Mouse (Mus musculus) heart, embryonic 10.5 days (tissue): Measurements from ENCODE around the gene Ccdc63. TPM values are rescaled to one million over a fixed set of nuclear protein-coding genes. Genes with fewer than 3 reads are reported as not detected.
A peak's percentile ranks its signal among the peaks of the same experiment; 100 is the strongest.

Experiments
- DNase-seq: peaks from one replicate; pipeline ENCODE4 v3.0.0-alpha.2; 2017; ENCODE audit warnings: low spot score
- H3K27ac ChIP-seq: fragments of 300-500 bp; sonication (generic); 2 replicates; pipeline ENCODE4 v1.5.1; 2016; ENCODE audit warnings: mild to moderate bottlenecking
- H3K27me3 ChIP-seq: fragments of 300-500 bp; sonication (generic); 2 replicates; pipeline ENCODE4 v1.6.1; 2016; ENCODE audit warnings: mild to moderate bottlenecking; ENCODE audit not compliant: poor library complexity, insufficient read depth, severe bottlenecking
- H3K36me3 ChIP-seq: fragments of 300-500 bp; sonication (generic); 2 replicates; pipeline ENCODE4 v1.6.1; 2016; ENCODE audit warnings: mild to moderate bottlenecking, moderate library complexity
- H3K4me1 ChIP-seq: fragments of 300-500 bp; sonication (generic); 2 replicates; pipeline ENCODE4 v1.6.1; 2016; ENCODE audit warnings: mild to moderate bottlenecking
- H3K4me3 ChIP-seq: fragments of 300-500 bp; sonication (generic); 2 replicates; pipeline ENCODE4 v1.5.1; 2016; ENCODE audit warnings: mild to moderate bottlenecking, moderate library complexity
- H3K9me3 ChIP-seq: fragments of 300-500 bp; sonication (generic); 2 replicates; pipeline ENCODE4 v1.6.1; 2016; ENCODE audit warnings: mild to moderate bottlenecking, moderate library complexity
- WGBS: fragments of 180-500 bp; shearing (Covaris S2); methylation state at CpG from one replicate; pipeline ENCODE4 v1.1.7; 2016; 5-methylcytosine and 5-hydroxymethylcytosine counted together
- polyA plus RNA-seq: library from polyadenylated mRNA; unstranded; fragments of >200 nt; fragmentation: Nextera tagmentation; extraction: Ambion mirVana; gene quantifications from 2 replicates; pipeline ENCODE4 v1.2.1, GENCODE M21; 2016

The Ccdc63 gene
- polyA plus RNA-seq, 1 experiment from 2014 or later, result 0.39 TPM

- Histone ChIP-seq H3K27ac (peak overlapping the region; percentile 73), H3K9me3 (no peaks in the 10 kb centered on the region), H3K4me1 (peaks cover 44% of the 10 kb centered on the region), H3K27me3 (no peaks in the 10 kb centered on the region; the same call in 1 of the 2 replicates), H3K36me3 (peaks cover 31% of the 10 kb centered on the region), H3K4me3 (no peak overlapping the region)
- WGBS, result 42% methylated on average over 16 of the region's 16 CpGs
- DNase-seq, result peak; percentile 77
Observed at GRCm38 (mm10) chr5:122109325-122110060, 31.1 kb downstream of the Ccdc63 start.

GRCm38 (mm10) chr5:122108104-122108503, 32.5 kb downstream of the Ccdc63 start:
- Histone ChIP-seq H3K27me3 (no peaks in the 10 kb centered on the region; the same call in 1 of the 2 replicates), H3K27ac (0 out of 2 replicates have a peak overlapping the region, but pooled peaks have one; percentile 89), H3K4me1 (peaks cover 47% of the 10 kb centered on the region), H3K9me3 (no peaks in the 10 kb centered on the region), H3K36me3 (peaks cover 45% of the 10 kb centered on the region), H3K4me3 (no peak overlapping the region; the same call in 1 of the 2 replicates)
- no peak for DNase-seq
- 43% methylated on average over 6 of the region's 6 CpGs for WGBS

- Histone ChIP-seq H3K36me3 (peaks cover 54% of the 10 kb centered on the region), H3K9me3 (no peaks in the 10 kb centered on the region), H3K27me3 (peaks cover 14% of the 10 kb centered on the region), H3K4me3 (peak overlapping the region; percentile 60), H3K27ac (peak overlapping the region; percentile 89), H3K4me1 (peaks cover 35% of the 10 kb centered on the region)
- 69% methylated on average over 6 of the region's 6 CpGs for WGBS
- no peak for DNase-seq
Observed at GRCm38 (mm10) chr5:122106212-122106611, 34.4 kb downstream of the Ccdc63 start.

- 73% methylated on average over 9 of the region's 9 CpGs for WGBS
- DNase-seq, result no peak
- peaks cover 37% of the 10 kb centered on the region for H3K4me1 ChIP-seq
- no peaks in the 10 kb centered on the region for H3K9me3 ChIP-seq
- H3K27me3 ChIP-seq, result peaks cover 26% of the 10 kb centered on the region
- H3K27ac ChIP-seq, result peak overlapping the region; percentile 89
- H3K4me3 ChIP-seq, result peak overlapping the region; percentile 60
- peaks cover 54% of the 10 kb centered on the region for H3K36me3 ChIP-seq
Observed at GRCm38 (mm10) chr5:122104981-122105380, 35.6 kb downstream of the Ccdc63 start.

- H3K4me3 ChIP-seq, result peak overlapping the region; percentile 60
- no peaks in the 10 kb centered on the region for H3K9me3 ChIP-seq
- WGBS, result 24% methylated on average over 2 of the region's 2 CpGs
- H3K36me3 ChIP-seq, result peaks cover 54% of the 10 kb centered on the region
- H3K4me1 ChIP-seq, result peaks cover 34% of the 10 kb centered on the region
- H3K27me3 ChIP-seq, result peaks cover 28% of the 10 kb centered on the region
- peak overlapping the region; percentile 89 for H3K27ac ChIP-seq
- DNase-seq, result no peak
Observed at GRCm38 (mm10) chr5:122104201-122104600, 36.4 kb downstream of the Ccdc63 start.

- Histone ChIP-seq H3K36me3 (peaks cover 53% of the 10 kb centered on the region), H3K27ac (peak overlapping the region; percentile 89)
- DNase-seq, result no peak
Observed at GRCm38 (mm10) chr5:122103075-122103474, 37.5 kb downstream of the Ccdc63 start.

GRCm38 (mm10) chr5:122102476-122103050, 38.1 kb downstream of the Ccdc63 start:
- Histone ChIP-seq H3K36me3 (peaks cover 52% of the 10 kb centered on the region), H3K27ac (peak overlapping the region; percentile 89), H3K27me3 (peaks cover 28% of the 10 kb centered on the region), H3K9me3 (no peaks in the 10 kb centered on the region), H3K4me3 (peak overlapping the region; percentile 60), H3K4me1 (peaks cover 35% of the 10 kb centered on the region)
- 29% methylated on average over 7 of the region's 7 CpGs for WGBS
- no peak for DNase-seq

More at GRCm38 (mm10) chr5:122103075-122103474, 37.5 kb downstream of the Ccdc63 start:
- peaks cover 28% of the 10 kb centered on the region for H3K27me3 ChIP-seq
- H3K4me1 ChIP-seq, result peaks cover 39% of the 10 kb centered on the region
- WGBS, result 31% methylated on average over 12 of the region's 12 CpGs
- H3K4me3 ChIP-seq, result peak overlapping the region; percentile 60
- H3K9me3 ChIP-seq, result no peaks in the 10 kb centered on the region

GRCm38 (mm10) chr5:122094439-122094838, 46.2 kb downstream of the Ccdc63 start:
- peak; percentile 92 for DNase-seq
- H3K27ac ChIP-seq, result peak overlapping the region; percentile 88
- H3K36me3 ChIP-seq, result 0 out of 2 replicates have a peak, but pooled peaks cover 2% of the 10 kb centered on the region
- H3K4me1 ChIP-seq, result peaks cover 46% of the 10 kb centered on the region
- H3K4me3 ChIP-seq, result peak overlapping the region; percentile 48
- H3K27me3 ChIP-seq, result no peaks in the 10 kb centered on the region
- WGBS, result 38% methylated on average over 10 of the region's 10 CpGs
- no peaks in the 10 kb centered on the region for H3K9me3 ChIP-seq

- peak; percentile 75 for DNase-seq
- Histone ChIP-seq H3K9me3 (no peaks in the 10 kb centered on the region), H3K36me3 (0 out of 2 replicates have a peak, but pooled peaks cover 2% of the 10 kb centered on the region), H3K27ac (peak overlapping the region; percentile 88), H3K27me3 (no peaks in the 10 kb centered on the region), H3K4me1 (peaks cover 42% of the 10 kb centered on the region), H3K4me3 (peak overlapping the region; percentile 48)
- WGBS, result 51% methylated on average over 14 of the region's 14 CpGs
Observed at GRCm38 (mm10) chr5:122093734-122094133, 46.9 kb downstream of the Ccdc63 start.

- Histone ChIP-seq H3K4me3 (peak overlapping the region; percentile 48), H3K4me1 (peaks cover 35% of the 10 kb centered on the region), H3K27me3 (no peaks in the 10 kb centered on the region), H3K9me3 (no peaks in the 10 kb centered on the region), H3K27ac (peak overlapping the region; percentile 88), H3K36me3 (0 out of 2 replicates have a peak, but pooled peaks cover 2% of the 10 kb centered on the region)
- 47% methylated on average over 11 of the region's 11 CpGs for WGBS
- peak; percentile 95 for DNase-seq
Observed at GRCm38 (mm10) chr5:122092794-122093193, 47.8 kb downstream of the Ccdc63 start.

GRCm38 (mm10) chr5:122091070-122091469, 49.6 kb downstream of the Ccdc63 start:
- WGBS, result 27% methylated on average over 15 of the region's 15 CpGs
- Histone ChIP-seq H3K9me3 (no peaks in the 10 kb centered on the region), H3K27ac (peak overlapping the region; percentile 88; the same call in 1 of the 2 replicates), H3K4me1 (peaks cover 37% of the 10 kb centered on the region), H3K27me3 (no peaks in the 10 kb centered on the region), H3K36me3 (0 out of 2 replicates have a peak, but pooled peaks cover 2% of the 10 kb centered on the region), H3K4me3 (no peak overlapping the region)
- no peak for DNase-seq

GRCm38 (mm10) chr5:122089664-122090063, 51.0 kb downstream of the Ccdc63 start:
- H3K4me1 ChIP-seq, result peaks cover 40% of the 10 kb centered on the region
- no peak for DNase-seq
- H3K27ac ChIP-seq, result no peak overlapping the region
- H3K27me3 ChIP-seq, result no peaks in the 10 kb centered on the region
- 81% methylated on average over 8 of the region's 8 CpGs for WGBS
- H3K36me3 ChIP-seq, result no peaks in the 10 kb centered on the region
- H3K4me3 ChIP-seq, result no peak overlapping the region
- no peaks in the 10 kb centered on the region for H3K9me3 ChIP-seq

GRCm38 (mm10) chr5:122088917-122089316, 51.7 kb downstream of the Ccdc63 start:
- peaks cover 32% of the 10 kb centered on the region for H3K4me1 ChIP-seq
- peak overlapping the region; percentile 36; the same call in 1 of the 2 replicates for H3K27ac ChIP-seq
- DNase-seq, result peak; percentile 94
- no peaks in the 10 kb centered on the region for H3K27me3 ChIP-seq
- no peaks in the 10 kb centered on the region for H3K36me3 ChIP-seq
- H3K9me3 ChIP-seq, result no peaks in the 10 kb centered on the region
- no peak overlapping the region for H3K4me3 ChIP-seq
- WGBS, result 2% methylated on average over 5 of the region's 5 CpGs
